Mouse (Mus musculus) forebrain, embryonic 12.5 days (tissue): ENCODE results near the gene Cdk17. TPM values are rescaled to one million over a fixed set of nuclear protein-coding genes. Genes with fewer than 3 reads are reported as not detected.

Experiments
- ATAC-seq: fragments of 200-750 bp; cut with Nextera tagmentation; 2 replicates; pipeline ENCODE4 v1.8.0; 2017; ENCODE audit warnings: moderate TSS enrichment; ENCODE audit not compliant: low FRiP score
- H3K27ac ChIP-seq: fragments of 300-500 bp; sonication (generic); 2 replicates; pipeline ENCODE4 v1.5.1; 2016; ENCODE audit warnings: mild to moderate bottlenecking
- H3K27me3 ChIP-seq: fragments of 300-500 bp; sonication (generic); 2 replicates; pipeline ENCODE4 v1.6.1; 2016; ENCODE audit warnings: mild to moderate bottlenecking
- H3K36me3 ChIP-seq: fragments of 300-500 bp; sonication (generic); replicated peaks from 2 replicates; pipeline ENCODE4 v1.6.1; 2016; ENCODE audit warnings: mild to moderate bottlenecking
- H3K4me1 ChIP-seq: fragments of 300-500 bp; sonication (generic); 2 replicates; pipeline ENCODE4 v1.6.1; 2016
- H3K4me2 ChIP-seq: fragments of 300-500 bp; sonication (generic); 2 replicates; pipeline ENCODE4 v1.6.1; 2016; ENCODE audit warnings: mild to moderate bottlenecking, moderate library complexity
- H3K4me3 ChIP-seq: fragments of 300-500 bp; sonication (generic); replicated peaks from 2 replicates; pipeline ENCODE4 v1.5.1; 2016; ENCODE audit warnings: mild to moderate bottlenecking
- H3K9ac ChIP-seq: fragments of 300-500 bp; sonication (generic); 2 replicates; pipeline ENCODE4 v1.6.1; 2016; ENCODE audit warnings: mild to moderate bottlenecking
- H3K9me3 ChIP-seq: fragments of 300-500 bp; sonication (generic); 2 replicates; pipeline ENCODE4 v1.6.1; 2016
- WGBS: fragments of 180-500 bp; shearing (Covaris S2); methylation state at CpG from one replicate; pipeline ENCODE4 v1.1.7; 2016; 5-methylcytosine and 5-hydroxymethylcytosine counted together
- polyA plus RNA-seq: library from polyadenylated mRNA; unstranded; fragments of >200 nt; fragmentation: Nextera tagmentation; extraction: Ambion mirVana; gene quantifications from 2 replicates; pipeline ENCODE4 v1.2.1, GENCODE M21; 2016

Gene Cdk17
- polyA plus RNA-seq, 1 experiment from 2014 or later, result 44.6 TPM

DNA sequence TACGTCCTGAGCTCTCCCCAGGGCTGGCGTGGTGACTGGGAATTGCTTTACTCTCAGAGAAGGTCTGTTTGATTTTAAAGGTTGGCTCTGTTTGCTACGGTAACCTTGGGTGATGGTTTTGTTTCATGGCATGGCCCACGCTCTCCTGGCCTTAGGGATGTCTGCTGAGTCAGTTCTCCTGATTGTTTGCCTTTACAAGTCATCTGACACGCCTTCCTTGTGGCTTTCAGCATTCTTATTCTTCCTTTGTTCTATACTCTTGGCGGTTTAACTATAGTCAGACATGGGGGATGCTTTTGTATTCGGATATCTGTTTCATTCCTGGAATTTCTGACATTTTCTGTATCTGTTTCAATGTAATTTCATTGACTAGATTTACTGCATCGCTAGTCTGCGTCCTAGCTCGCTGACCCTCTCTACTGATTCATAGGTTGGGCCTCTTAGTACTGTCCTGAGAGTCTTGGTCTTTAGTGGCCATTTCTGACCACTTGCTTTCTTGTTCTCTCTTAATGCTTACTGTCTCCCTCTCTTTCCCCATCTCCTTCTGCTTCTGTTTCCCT lies 27.8 kb downstream of the Cdk17 start:
- Histone ChIP-seq H3K4me2 (no peak overlapping the region), H3K27ac (no peak overlapping the region), H3K4me3 (no peak overlapping the region), H3K9me3 (no peaks in the 10 kb centered on the region), H3K9ac (no peak overlapping the region), H3K27me3 (no peaks in the 10 kb centered on the region), H3K36me3 (no peaks in the 10 kb centered on the region), H3K4me1 (peaks cover 13% of the 10 kb centered on the region)
- 71% methylated on average over 10 of the region's 10 CpGs for WGBS
- no peak for ATAC-seq

DNA sequence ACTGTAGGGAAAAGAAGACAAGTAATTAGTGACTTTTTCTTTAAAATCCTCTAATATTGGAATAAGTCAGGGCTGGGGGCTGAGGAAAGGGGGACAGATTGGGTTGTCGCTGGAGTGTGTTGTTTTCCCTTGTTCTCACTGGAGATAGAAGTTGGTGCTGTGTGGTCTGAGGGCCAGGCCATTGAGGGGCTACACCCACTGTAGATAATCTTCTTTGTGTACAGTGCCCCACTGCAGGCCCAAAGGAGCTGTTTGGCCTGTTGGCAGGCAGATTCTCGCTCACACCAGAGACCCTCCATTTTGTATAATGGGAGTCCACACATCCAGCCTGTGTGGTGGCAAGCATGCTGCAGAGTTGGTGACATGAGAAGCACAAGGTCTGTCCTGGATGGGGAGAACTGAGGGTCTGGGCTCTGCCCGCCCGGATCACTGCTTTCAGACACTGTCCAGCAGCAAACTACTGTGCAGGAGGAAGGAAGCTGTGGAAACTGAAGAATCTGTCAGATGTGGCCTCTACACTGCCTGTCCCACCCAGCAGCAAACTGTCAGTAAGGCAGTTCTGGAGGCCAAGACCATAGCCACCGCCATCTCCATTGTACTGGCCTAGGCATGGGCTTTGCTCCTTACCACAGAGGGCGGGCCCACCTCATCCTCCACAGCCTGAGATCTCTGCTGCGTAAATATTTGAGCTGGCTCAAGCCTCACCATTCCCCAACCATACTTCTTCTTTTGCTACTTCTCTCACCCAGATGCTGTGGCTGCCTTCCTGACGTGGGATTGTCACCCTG lies 30.0 kb downstream of the Cdk17 start:
- Histone ChIP-seq H3K4me1 (peaks cover 28% of the 10 kb centered on the region), H3K4me2 (no peak overlapping the region), H3K4me3 (no peak overlapping the region), H3K9ac (no peak overlapping the region), H3K36me3 (no peaks in the 10 kb centered on the region), H3K27me3 (no peaks in the 10 kb centered on the region), H3K27ac (no peak overlapping the region), H3K9me3 (no peaks in the 10 kb centered on the region)
- 89% methylated on average over 8 of the region's 8 CpGs for WGBS
- ATAC-seq, result no peak

DNA sequence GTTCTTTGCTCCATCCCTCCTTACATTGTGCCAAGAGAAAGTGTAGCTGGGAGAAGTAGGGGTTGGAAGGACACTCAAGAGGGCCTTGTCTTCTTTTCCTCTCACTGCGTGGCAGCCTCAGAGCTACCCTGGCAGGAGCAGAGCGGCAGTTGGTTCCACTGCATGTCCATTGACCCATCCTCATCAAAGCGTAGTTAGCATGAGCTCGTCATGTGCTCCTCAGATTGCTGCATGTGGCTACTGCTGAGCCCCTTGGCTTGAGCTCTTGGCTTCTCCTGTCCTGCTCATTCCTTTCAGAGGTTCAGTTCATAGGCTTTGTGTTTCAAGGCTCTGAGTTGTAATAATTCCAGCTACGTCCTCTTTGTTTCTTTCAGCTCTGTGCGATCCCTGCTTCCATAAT lies 36.4 kb downstream of the Cdk17 start:
- H3K27ac ChIP-seq, result no peak overlapping the region
- 92% methylated on average over 6 of the region's 6 CpGs for WGBS
- H3K9ac ChIP-seq, result no peak overlapping the region
- H3K36me3 ChIP-seq, result peaks cover 10% of the 10 kb centered on the region
- no peak overlapping the region for H3K4me3 ChIP-seq
- H3K4me1 ChIP-seq, result peaks cover 16% of the 10 kb centered on the region
- no peak overlapping the region for H3K4me2 ChIP-seq
- no peaks in the 10 kb centered on the region for H3K27me3 ChIP-seq
- no peak for ATAC-seq
- H3K9me3 ChIP-seq, result no peaks in the 10 kb centered on the region

DNA sequence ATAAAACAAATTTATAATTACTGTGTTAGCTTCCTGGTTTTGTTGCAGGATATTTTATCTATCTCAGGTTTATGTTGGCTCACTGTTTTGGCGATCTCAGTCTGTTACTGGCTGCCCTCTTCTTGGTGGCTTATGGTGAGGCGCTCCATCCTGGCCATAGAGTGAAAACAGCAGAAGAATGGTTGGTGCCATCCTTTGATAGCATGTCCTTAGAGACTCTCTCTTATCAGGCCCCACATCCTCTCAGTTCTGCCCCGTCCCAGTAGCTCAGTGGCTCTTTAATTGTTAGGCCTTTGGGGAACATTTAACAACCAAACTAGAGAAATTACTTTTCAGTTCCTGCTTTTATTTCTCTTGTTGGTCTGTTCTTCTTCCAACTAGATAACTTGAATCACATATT lies 38.3 kb downstream of the Cdk17 start:
- Histone ChIP-seq H3K36me3 (peaks cover 10% of the 10 kb centered on the region), H3K9me3 (no peaks in the 10 kb centered on the region), H3K4me2 (no peak overlapping the region), H3K4me3 (no peak overlapping the region), H3K27me3 (no peaks in the 10 kb centered on the region), H3K4me1 (peaks cover 16% of the 10 kb centered on the region), H3K27ac (no peak overlapping the region), H3K9ac (no peak overlapping the region)
- no peak for ATAC-seq
- WGBS, result 90% methylated on average over 3 of the region's 3 CpGs

DNA sequence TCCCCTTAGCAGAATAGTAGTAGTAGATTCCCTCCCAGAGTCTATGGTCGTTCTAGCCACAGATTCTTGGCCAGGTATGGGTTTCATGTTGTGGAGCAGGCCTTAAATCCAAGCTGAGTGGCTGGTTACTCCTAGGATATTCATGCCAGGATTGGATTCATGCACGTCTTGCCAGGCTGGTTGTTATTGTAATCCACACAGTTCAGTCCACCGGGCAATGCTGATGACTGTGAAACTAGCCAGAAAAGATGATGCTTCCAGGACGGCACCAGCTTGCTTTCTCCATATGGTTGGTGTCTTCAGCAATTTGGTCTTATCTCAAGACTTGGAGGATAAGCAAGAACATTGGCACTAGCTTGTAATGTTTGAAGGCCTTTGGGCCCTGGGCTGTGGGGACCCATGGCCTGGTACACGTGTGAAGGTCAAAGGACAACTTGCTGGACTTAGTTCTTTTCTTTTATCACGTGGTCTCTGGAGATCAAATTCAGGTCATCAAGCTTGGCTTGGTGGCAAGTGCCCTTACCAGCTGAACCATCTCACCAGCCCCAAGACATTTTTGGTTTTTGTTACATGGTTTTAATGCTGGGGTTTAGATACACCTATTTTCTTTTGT lies 41.3 kb downstream of the Cdk17 start:
- H3K4me3 ChIP-seq, result no peak overlapping the region
- H3K4me2 ChIP-seq, result no peak overlapping the region
- no peak overlapping the region for H3K27ac ChIP-seq
- H3K9ac ChIP-seq, result no peak overlapping the region
- H3K9me3 ChIP-seq, result no peaks in the 10 kb centered on the region
- H3K27me3 ChIP-seq, result no peaks in the 10 kb centered on the region
- WGBS, result 92% methylated on average over 6 of the region's 6 CpGs
- no peaks in the 10 kb centered on the region for H3K4me1 ChIP-seq
- no peak for ATAC-seq
- H3K36me3 ChIP-seq, result peaks cover 10% of the 10 kb centered on the region

DNA sequence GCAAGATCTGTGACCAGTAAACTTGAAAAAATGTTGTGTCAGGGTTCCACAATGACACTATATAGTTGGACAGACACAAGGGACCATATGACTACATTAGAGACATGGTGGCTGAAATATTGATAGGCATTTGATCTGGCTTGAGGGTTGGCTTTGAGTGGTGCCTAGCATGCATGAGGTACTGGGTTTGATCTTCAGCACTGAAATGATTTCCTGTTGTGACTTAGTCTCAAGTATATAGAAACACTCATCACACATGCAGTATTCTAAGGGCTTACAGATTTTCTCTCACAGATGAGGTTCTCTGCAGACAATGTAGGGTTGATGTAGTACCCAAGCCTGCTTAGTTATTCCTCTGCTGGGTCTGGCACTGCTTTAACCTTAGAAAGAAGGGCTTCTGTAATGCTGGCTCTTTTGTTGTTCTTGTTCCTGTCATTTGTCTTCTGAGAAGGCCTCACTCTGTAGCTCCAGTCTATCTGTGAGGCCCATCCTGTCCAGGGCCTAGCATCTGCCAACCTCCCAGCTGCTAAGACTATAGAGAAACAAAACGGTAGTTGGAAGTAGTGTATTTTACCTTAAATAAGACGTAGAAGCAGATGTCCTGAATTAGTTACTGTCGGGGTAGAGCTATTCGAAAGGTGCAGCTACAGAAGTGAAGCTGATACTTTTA lies 44.7 kb downstream of the Cdk17 start:
- Histone ChIP-seq H3K27ac (no peak overlapping the region), H3K9me3 (no peaks in the 10 kb centered on the region), H3K36me3 (no peaks in the 10 kb centered on the region), H3K4me3 (no peak overlapping the region), H3K4me2 (no peak overlapping the region), H3K9ac (no peak overlapping the region), H3K4me1 (no peaks in the 10 kb centered on the region), H3K27me3 (no peaks in the 10 kb centered on the region)
- WGBS, result 92% methylated on average over 4 of the region's 4 CpGs
- ATAC-seq, result no peak

DNA sequence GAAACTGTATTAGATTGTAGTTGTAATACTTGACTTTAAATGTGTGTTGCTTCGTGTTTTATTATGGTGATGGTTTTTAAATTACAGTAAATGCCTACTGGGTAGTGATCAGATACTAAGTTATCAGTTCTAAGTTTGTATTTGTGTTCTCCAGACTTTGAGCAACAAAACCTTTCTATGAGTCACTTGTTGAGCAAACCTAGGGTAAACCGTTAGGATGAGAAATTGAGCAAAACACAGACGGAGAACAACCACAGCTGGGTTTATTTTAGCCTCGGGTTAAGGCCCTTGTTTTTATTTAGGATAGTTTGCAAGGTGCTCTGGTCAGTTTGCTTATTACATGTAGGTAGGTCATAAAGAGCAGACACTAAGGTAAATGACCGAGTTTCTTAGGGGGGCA lies 46.5 kb downstream of the Cdk17 start:
- WGBS, result 90% methylated on average over 5 of the region's 5 CpGs
- Histone ChIP-seq H3K27me3 (no peaks in the 10 kb centered on the region), H3K36me3 (peaks cover 5% of the 10 kb centered on the region; the same call in 1 of the 2 replicates), H3K27ac (no peak overlapping the region), H3K4me2 (no peak overlapping the region), H3K4me3 (no peak overlapping the region), H3K9me3 (no peaks in the 10 kb centered on the region), H3K9ac (no peak overlapping the region), H3K4me1 (no peaks in the 10 kb centered on the region)
- ATAC-seq, result no peak

DNA sequence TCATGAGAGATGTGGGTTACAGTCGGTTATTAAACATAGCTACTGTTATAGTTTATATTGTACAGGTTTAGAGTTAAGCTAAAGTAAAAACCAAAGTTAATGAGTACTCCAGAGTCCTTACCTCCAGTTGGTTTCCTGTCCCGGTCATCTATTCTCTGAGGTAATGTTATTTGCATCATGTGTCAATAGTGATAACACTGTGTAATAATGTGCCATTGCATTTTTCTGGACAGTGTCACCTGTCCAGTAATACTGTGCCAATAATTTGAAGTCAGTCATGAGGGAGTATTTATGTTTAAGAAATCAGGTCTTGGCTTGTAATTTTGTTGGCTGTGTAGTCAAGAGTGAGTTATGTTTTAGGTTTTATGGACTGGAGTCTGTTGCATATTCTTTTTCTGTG lies 52.0 kb downstream of the Cdk17 start:
- Histone ChIP-seq H3K27me3 (no peaks in the 10 kb centered on the region), H3K4me3 (no peak overlapping the region), H3K4me2 (no peak overlapping the region), H3K9ac (no peak overlapping the region), H3K9me3 (no peaks in the 10 kb centered on the region), H3K27ac (no peak overlapping the region), H3K4me1 (no peaks in the 10 kb centered on the region), H3K36me3 (peaks cover 38% of the 10 kb centered on the region)
- WGBS, result 93% methylated on average over 2 of the region's 2 CpGs
- ATAC-seq, result no peak

DNA sequence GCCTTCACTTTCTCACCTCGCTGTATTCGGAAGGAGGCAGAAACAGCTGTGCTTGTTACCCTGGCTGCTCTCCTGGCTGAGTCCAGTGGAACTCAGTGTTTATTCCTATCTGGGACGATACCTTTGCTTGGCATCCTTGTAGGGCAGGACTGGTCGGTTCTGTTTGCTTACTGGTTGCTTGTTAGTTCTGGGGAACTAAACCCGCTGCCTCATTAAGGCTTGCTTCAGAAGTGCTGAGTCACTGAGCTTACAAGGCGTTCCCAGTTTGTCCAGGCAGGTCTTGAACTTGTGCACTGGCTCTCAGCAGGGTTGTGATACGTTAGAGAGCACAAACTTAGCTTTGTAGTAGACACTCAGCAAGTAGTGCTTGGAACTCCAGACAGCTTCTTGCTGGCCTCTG lies 52.7 kb downstream of the Cdk17 start:
- no peaks in the 10 kb centered on the region for H3K9me3 ChIP-seq
- H3K36me3 ChIP-seq, result peaks cover 44% of the 10 kb centered on the region
- no peak for ATAC-seq
- no peaks in the 10 kb centered on the region for H3K27me3 ChIP-seq
- no peaks in the 10 kb centered on the region for H3K4me1 ChIP-seq
- no peak overlapping the region for H3K9ac ChIP-seq
- H3K4me3 ChIP-seq, result no peak overlapping the region
- WGBS, result 85% methylated on average over 7 of the region's 7 CpGs
- H3K4me2 ChIP-seq, result no peak overlapping the region
- H3K27ac ChIP-seq, result no peak overlapping the region

DNA sequence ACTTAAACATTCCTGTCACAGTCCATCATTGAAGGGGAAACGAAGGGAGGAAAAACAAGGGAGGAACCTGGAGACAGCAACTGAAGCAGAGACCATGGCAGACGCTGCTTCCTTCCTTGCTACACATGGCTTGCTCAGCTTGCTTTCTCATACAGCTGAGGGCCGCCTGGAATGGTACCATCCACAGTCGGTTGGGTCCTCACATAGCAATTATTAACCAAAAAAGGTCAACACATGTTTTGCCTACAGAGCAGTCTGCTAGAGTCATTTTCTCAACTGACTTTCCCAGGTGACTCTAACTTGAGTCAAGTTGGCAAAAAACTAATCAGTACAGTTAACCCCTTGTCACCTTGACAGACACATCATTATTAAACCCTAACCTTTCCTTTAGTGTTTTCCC lies 53.6 kb downstream of the Cdk17 start:
- H3K9ac ChIP-seq, result no peak overlapping the region
- H3K4me1 ChIP-seq, result no peaks in the 10 kb centered on the region
- H3K4me3 ChIP-seq, result no peak overlapping the region
- H3K9me3 ChIP-seq, result no peaks in the 10 kb centered on the region
- no peak for ATAC-seq
- no peak overlapping the region for H3K4me2 ChIP-seq
- H3K27me3 ChIP-seq, result no peaks in the 10 kb centered on the region
- 77% methylated on average over 4 of the region's 4 CpGs for WGBS
- peaks cover 48% of the 10 kb centered on the region for H3K36me3 ChIP-seq
- H3K27ac ChIP-seq, result no peak overlapping the region

DNA sequence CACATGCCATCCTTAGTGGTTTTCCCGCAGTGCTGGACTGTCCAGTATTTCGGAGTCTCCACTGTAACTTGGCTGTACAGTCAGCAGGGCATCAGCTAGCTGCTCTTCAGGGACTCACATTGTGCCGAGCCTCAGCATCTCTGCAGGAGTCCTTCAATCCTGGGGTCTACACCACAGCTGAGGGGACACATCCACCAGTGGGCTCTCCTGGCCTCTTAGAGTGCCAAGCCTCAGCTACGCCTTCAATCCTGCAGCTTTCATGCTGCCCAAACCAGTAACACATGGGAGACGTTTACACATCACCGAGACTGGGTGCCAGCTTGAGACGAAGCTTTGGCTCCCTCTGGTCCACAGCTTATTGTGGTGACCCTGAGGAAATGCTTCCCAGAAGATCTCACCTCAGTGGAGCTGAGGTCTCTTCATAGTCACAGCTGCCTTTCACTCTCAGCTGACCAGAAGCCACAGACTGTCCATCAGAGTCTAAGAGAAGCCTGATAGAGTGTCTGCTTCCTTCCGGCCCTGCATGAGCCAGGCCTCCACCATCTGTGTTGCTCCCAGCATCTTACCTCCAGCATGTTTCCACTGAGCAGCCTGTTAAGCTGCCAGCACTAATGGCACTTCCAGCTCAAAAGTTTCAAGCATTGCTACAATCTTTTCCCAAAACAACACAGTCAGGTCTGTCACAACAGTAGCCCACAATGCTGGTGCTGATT lies 54.5 kb downstream of the Cdk17 start:
- 91% methylated on average over 8 of the region's 8 CpGs for WGBS
- no peak overlapping the region for H3K27ac ChIP-seq
- ATAC-seq, result no peak
- no peak overlapping the region for H3K4me3 ChIP-seq
- no peak overlapping the region for H3K9ac ChIP-seq
- no peaks in the 10 kb centered on the region for H3K9me3 ChIP-seq
- no peaks in the 10 kb centered on the region for H3K4me1 ChIP-seq
- no peaks in the 10 kb centered on the region for H3K27me3 ChIP-seq
- H3K36me3 ChIP-seq, result peaks cover 48% of the 10 kb centered on the region
- H3K4me2 ChIP-seq, result no peak overlapping the region

DNA sequence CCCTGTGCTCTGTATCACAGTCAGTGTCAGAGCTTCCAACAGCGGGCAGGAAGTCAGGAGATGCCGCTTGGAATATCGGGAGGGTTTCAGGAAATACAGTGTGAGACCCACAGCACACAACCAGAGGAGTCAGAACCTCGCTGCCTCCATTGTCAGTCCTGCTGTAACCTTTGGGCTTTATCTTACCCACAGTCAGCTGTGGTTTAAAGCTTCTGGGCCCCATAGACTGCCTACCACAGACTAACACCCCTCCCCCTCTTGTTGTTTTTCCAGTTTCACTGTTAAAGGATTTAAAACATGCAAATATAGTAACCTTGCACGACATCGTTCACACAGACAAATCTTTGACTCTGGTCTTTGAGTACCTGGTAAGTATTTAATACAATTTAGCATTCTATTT lies 65.1 kb downstream of the Cdk17 start:
- no peak overlapping the region for H3K4me2 ChIP-seq
- no peak overlapping the region for H3K9ac ChIP-seq
- H3K36me3 ChIP-seq, result peaks cover 20% of the 10 kb centered on the region
- H3K4me1 ChIP-seq, result no peaks in the 10 kb centered on the region; the same call in 1 of the 2 replicates
- H3K4me3 ChIP-seq, result no peak overlapping the region
- H3K27ac ChIP-seq, result no peak overlapping the region
- no peaks in the 10 kb centered on the region for H3K27me3 ChIP-seq
- WGBS, result 82% methylated on average over 6 of the region's 6 CpGs
- ATAC-seq, result no peak
- H3K9me3 ChIP-seq, result no peaks in the 10 kb centered on the region
